Mouse (Mus musculus) lung, postnatal 0 days (tissue): ENCODE measurements around the gene Ccdc54.

ENCODE experiments used
- CTCF ChIP-seq: IDR thresholded peaks from 2 replicates; pipeline ENCODE4 v1.5.1; 2016; ENCODE audit warnings: antibody characterized with exemption, mild to moderate bottlenecking
- EP300 ChIP-seq: IDR thresholded peaks from 2 replicates; pipeline ENCODE4 v1.6.1; 2016; ENCODE audit warnings: antibody characterized with exemption, mild to moderate bottlenecking, control low read depth

DNA sequence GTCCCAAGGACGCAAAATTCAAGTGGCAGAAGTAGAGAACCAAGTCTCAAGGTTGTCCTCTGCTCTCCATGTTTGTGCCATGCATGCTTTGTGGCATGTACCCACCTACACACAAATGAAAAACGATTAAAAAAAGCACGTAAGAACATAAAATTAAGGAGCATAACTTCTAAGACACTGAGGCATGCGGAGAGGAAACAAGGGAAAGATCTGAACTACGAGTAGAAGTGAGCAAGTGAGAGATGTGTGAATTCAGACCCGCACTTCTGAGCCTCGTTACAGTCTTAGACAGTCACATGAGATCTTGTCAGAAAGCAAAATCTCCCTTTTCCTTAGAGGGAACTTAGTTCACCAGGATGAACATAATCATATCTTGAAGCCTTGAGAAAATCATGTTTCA lies 3.8 kb downstream of the Ccdc54 start:
- TF ChIP-seq CTCF (no peak), EP300 (no peak)
